16 mouse cellular contexts compared by ENCODE assay signal in the genomic region with DNA sequence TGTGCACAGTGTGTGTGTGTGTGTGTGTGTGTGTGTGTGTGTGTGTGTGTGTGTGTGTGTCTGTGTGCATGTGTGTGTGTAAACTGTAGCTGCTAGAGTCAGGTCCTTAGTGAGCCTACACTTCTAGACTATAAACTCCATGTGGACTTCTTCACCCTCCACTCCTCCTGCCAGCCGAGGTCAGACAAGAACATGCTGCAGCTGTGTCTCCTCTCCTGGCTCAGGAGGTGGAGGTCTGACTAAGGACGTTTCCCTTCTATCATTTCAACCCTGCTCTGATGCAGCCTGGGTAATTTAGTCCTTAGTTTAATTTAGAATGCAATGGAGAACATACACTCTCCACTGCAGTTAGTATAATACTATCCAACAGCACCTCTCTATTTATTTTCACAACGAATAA.
"Had no signal": no experiment of that assay in that cellular context is flagged by ENCODE, and none has a peak within 500 bp of the region (broad histone marks: within the 10 kb centered on the region; RNA-seq: fewer than 3 reads in every experiment).

No protein-coding gene starts in this region.

- H3K4me1 ChIP-seq: neural tube, embryonic 15.5 days; stomach, embryonic 15.5 days had no signal

- DNase-seq: retina, postnatal 1 day; right cerebral cortex, adult 18-20 months; right cerebral cortex, postnatal 14 days; right cerebral cortex, postnatal 25 days; right cerebral cortex, postnatal 4 days; spleen, adult 18-20 months; thymus, adult 18-20 months; thymus, adult 2 months; thymus, postnatal 14 days; thymus, postnatal 25 days; thymus, postnatal 36 days; thymus, postnatal 4 days had no signal

- H3K9ac ChIP-seq: neural tube, embryonic 13.5 days; neural tube, embryonic 15.5 days; stomach, embryonic 15.5 days had no signal

- H3K9me3 ChIP-seq: neural tube, embryonic 13.5 days; neural tube, embryonic 15.5 days; stomach, embryonic 15.5 days had no signal

- H3K4me3 ChIP-seq: neural tube, embryonic 13.5 days; neural tube, embryonic 15.5 days; stomach, embryonic 15.5 days had no signal

- H3K36me3 ChIP-seq: neural tube, embryonic 13.5 days; neural tube, embryonic 15.5 days; stomach, embryonic 15.5 days had no signal

- H3K4me2 ChIP-seq: neural tube, embryonic 13.5 days; neural tube, embryonic 15.5 days; stomach, embryonic 15.5 days had no signal

- H3K27ac ChIP-seq: neural tube, embryonic 13.5 days; neural tube, embryonic 15.5 days; stomach, embryonic 15.5 days; stomach, postnatal 0 days had no signal

- H3K27me3 ChIP-seq: neural tube, embryonic 13.5 days; neural tube, embryonic 15.5 days; stomach, embryonic 15.5 days had no signal
